In the genomic region with DNA sequence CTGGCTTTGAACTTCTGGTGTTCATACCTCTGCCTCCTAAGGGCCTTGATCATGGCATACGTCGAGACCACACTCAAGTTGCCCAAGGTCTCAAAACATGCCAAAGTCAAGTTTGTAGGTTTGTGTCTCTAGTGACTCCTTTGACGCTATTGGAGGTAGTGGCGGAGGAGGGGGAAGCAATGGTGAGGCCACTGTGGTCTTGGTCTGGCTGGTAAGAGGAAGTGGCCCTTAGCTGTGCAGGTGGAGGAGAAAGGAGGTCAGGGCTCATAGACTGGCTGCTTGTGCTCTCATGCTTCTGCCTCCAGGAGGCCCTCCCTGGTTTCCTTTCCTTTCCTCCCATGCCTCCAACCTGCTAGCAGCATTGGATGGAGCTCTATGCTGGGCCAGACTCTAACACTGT, we compare ENCODE assay signal across 10 mouse cellular contexts. TPM values are rescaled to one million over a fixed set of nuclear protein-coding genes. Genes with fewer than 3 reads are reported as not detected.
DNase-seq lines count a peak whose midpoint lies in the region; ATAC-seq and TF ChIP-seq lines count a peak whose summit lies in the region.
"Had no signal": no experiment of that assay in that cellular context is flagged by ENCODE, and none has a peak within 500 bp of the region (broad histone marks: within the 10 kb centered on the region; RNA-seq: fewer than 3 reads in every experiment).

No protein-coding gene starts in this region.

- TF ChIP-seq RAD21 in CH12.LX (IDR thresholded peaks at IDR 0.05; ENCODE audit: low read depth, low read length) = no peak

- TF ChIP-seq EP300 in CH12.LX (IDR thresholded peaks at IDR 0.05; ENCODE audit: low read length) = peak; percentile 46
- no peak for TF ChIP-seq EP300 in liver, postnatal 0 days (IDR thresholded peaks at IDR 0.05; ENCODE audit: low read depth)

- H3K79me2 ChIP-seq in CH12.LX (replicated peaks; ENCODE audit: control insufficient read depth, extremely low read depth, insufficient read depth, poor library complexity, severe bottlenecking) = peaks cover 16% of the 10 kb centered on the region

- H3K4me3 ChIP-seq in kidney, embryonic 16.5 days (ENCODE audit: low read length) = no peak overlapping the region
- H3K4me3 ChIP-seq in kidney, embryonic 14.5 days (ENCODE audit: low read length) = no peak overlapping the region
- H3K4me3 ChIP-seq in CH12.LX (replicated peaks in 1 of 3; ENCODE audit: low read depth in 2 of 3, low read length in 2 of 3, poor library complexity in 1 of 3) = no peak overlapping the region
- no peak overlapping the region for H3K4me3 ChIP-seq in liver, postnatal 0 days (ENCODE audit: low read depth, low read length)
- H3K4me3 ChIP-seq: hindbrain, embryonic 13.5 days had no signal

- H3K4me2 ChIP-seq in kidney, embryonic 16.5 days (replicated peaks; ENCODE audit: low read depth, low read length) = no peak overlapping the region
- H3K4me2 ChIP-seq in kidney, embryonic 14.5 days (replicated peaks; ENCODE audit: low read depth, low read length) = no peak overlapping the region
- no peak overlapping the region for H3K4me2 ChIP-seq in CH12.LX (ENCODE audit: insufficient read depth, low read depth, poor library complexity, severe bottlenecking)
- H3K4me2 ChIP-seq in liver, postnatal 0 days (ENCODE audit: low read depth, low read length) = peak overlapping the region; percentile 58
- H3K4me2 ChIP-seq: hindbrain, embryonic 13.5 days had no signal

- TF ChIP-seq POLR2A in CH12.LX (IDR thresholded peaks at IDR 0.05; ENCODE audit: low read depth, low read length) = no peak; the same call in 1 of the 2 replicates

- TF ChIP-seq CTCF in CH12.LX (conservative IDR thresholded peaks at IDR 0.05 in 1 of 2, IDR thresholded peaks at IDR 0.05 in 1 of 2; ENCODE audit: low read depth in 2 of 2, low read length in 2 of 2) = no peak
- TF ChIP-seq CTCF in liver, postnatal 0 days (IDR thresholded peaks at IDR 0.05; ENCODE audit: low read depth) = no peak

- dilution Hi-C loops in CH12.LX (cut with MboI; ENCODE audit: extremely low pct_ligation_motif_present, extremely low pct_unique_long_range_greater_than_20kb, low sequenced_read_pairs) = no loop called here

- peak; percentile 50 for DNase-seq in CH12.LX (ENCODE audit: extremely low read depth)
- no peak for DNase-seq in liver, postnatal 0 days
- no peak for DNase-seq in adrenal gland, postnatal 10 days
- no peak for DNase-seq in frontal cortex, postnatal 36 days (ENCODE audit: low spot score in 2 of 2)
- DNase-seq: thymus, postnatal 25 days had no signal

- no peak overlapping the region for H3K9ac ChIP-seq in kidney, embryonic 16.5 days (replicated peaks; ENCODE audit: low read length)
- H3K9ac ChIP-seq in kidney, embryonic 14.5 days (ENCODE audit: low read depth, low read length) = no peak overlapping the region
- H3K9ac ChIP-seq in CH12.LX (ENCODE audit: insufficient read depth, low read depth) = no peak overlapping the region
- H3K9ac ChIP-seq in liver, postnatal 0 days (replicated peaks) = 0 out of 2 replicates have a peak overlapping the region, but pooled peaks have one; percentile 21
- H3K9ac ChIP-seq: hindbrain, embryonic 13.5 days; liver, embryonic 14.5 days had no signal

- 95% methylated on average over 4 of the region's 4 CpGs for WGBS in kidney, embryonic 16.5 days
- WGBS in kidney, embryonic 14.5 days = 94% methylated on average over 4 of the region's 4 CpGs
- 76% methylated on average over 4 of the region's 4 CpGs for WGBS in liver, postnatal 0 days (ENCODE audit: insufficient replicate concordance)

- no peaks in the 10 kb centered on the region; the same call in 1 of the 2 replicates for H3K27me3 ChIP-seq in kidney, embryonic 16.5 days (ENCODE audit: insufficient read depth, low read length)
- no peaks in the 10 kb centered on the region for H3K27me3 ChIP-seq in kidney, embryonic 14.5 days (ENCODE audit: control insufficient read depth, insufficient read depth, low read length)
- no peaks in the 10 kb centered on the region for H3K27me3 ChIP-seq in CH12.LX (replicated peaks)
- no peaks in the 10 kb centered on the region for H3K27me3 ChIP-seq in liver, postnatal 0 days (ENCODE audit: insufficient read depth, low read length)

- no peaks in the 10 kb centered on the region for H3K36me3 ChIP-seq in kidney, embryonic 16.5 days (ENCODE audit: insufficient read depth, low read length)
- H3K36me3 ChIP-seq in kidney, embryonic 14.5 days (ENCODE audit: control insufficient read depth, insufficient read depth, low read length) = no peaks in the 10 kb centered on the region
- H3K36me3 ChIP-seq in CH12.LX (replicated peaks in 1 of 2; ENCODE audit: control insufficient read depth in 1 of 2, insufficient read depth in 1 of 2, low read length in 1 of 2) = peaks cover 0 to 43% of the 10 kb centered on the region in 2 experiments
- H3K36me3 ChIP-seq in liver, postnatal 0 days (replicated peaks; ENCODE audit: insufficient read depth, low read length) = no peaks in the 10 kb centered on the region
- H3K36me3 ChIP-seq: hindbrain, embryonic 13.5 days had no signal

- peak overlapping the region; percentile 72; the same call in 1 of the 2 replicates for H3K27ac ChIP-seq in kidney, embryonic 16.5 days (ENCODE audit: low read length)
- H3K27ac ChIP-seq in kidney, embryonic 14.5 days (ENCODE audit: low read depth, low read length) = no peak overlapping the region; the same call in 1 of the 2 replicates
- no peak overlapping the region for H3K27ac ChIP-seq in CH12.LX (ENCODE audit: insufficient read depth, low read depth)
- peak overlapping the region; percentile 30; the same call in 1 of the 2 replicates for H3K27ac ChIP-seq in liver, postnatal 0 days (ENCODE audit: low read depth)
- H3K27ac ChIP-seq: hindbrain, embryonic 13.5 days; liver, embryonic 14.5 days had no signal

- in situ Hi-C loops in CH12.LX (cut with MboI; ENCODE audit: low pct_ligation_motif_present, low pct_unique_long_range_greater_than_20kb, low sequenced_read_pairs) = no loop called here

- H3K4me1 ChIP-seq in kidney, embryonic 16.5 days (ENCODE audit: insufficient read depth, low read length) = peaks cover 37% of the 10 kb centered on the region
- H3K4me1 ChIP-seq in kidney, embryonic 14.5 days (ENCODE audit: control insufficient read depth, insufficient read depth, low read length) = peaks cover 14% of the 10 kb centered on the region
- H3K4me1 ChIP-seq in CH12.LX (ENCODE audit: control insufficient read depth in 1 of 2, insufficient read depth in 2 of 2) = peaks cover 42 to 83% of the 10 kb centered on the region in 2 experiments
- peaks cover 61% of the 10 kb centered on the region for H3K4me1 ChIP-seq in liver, postnatal 0 days (ENCODE audit: insufficient read depth)

- no peaks in the 10 kb centered on the region for H3K9me3 ChIP-seq in kidney, embryonic 16.5 days (ENCODE audit: low read length)
- H3K9me3 ChIP-seq in kidney, embryonic 14.5 days (ENCODE audit: control insufficient read depth, low read length) = no peaks in the 10 kb centered on the region
- H3K9me3 ChIP-seq in CH12.LX (replicated peaks; ENCODE audit: low read length) = peaks cover 21% of the 10 kb centered on the region
- no peaks in the 10 kb centered on the region for H3K9me3 ChIP-seq in liver, postnatal 0 days (ENCODE audit: low read length)
- H3K9me3 ChIP-seq: hindbrain, embryonic 13.5 days had no signal

- no peak for ATAC-seq in kidney, embryonic 16.5 days (ENCODE audit: low FRiP score, low TSS enrichment)
- ATAC-seq in kidney, embryonic 14.5 days (ENCODE audit: low FRiP score, low TSS enrichment) = no peak
- peak; percentile 27 for ATAC-seq in granulocyte monocyte progenitor cell, adult 5-6 weeks (replicated peaks; ENCODE audit: poor library complexity, severe bottlenecking)
- no peak for ATAC-seq in liver, postnatal 0 days

TF ChIP-seq in CH12.LX, 34 proteins besides CTCF, POLR2A, EP300 and RAD21 (continues in another document):
- TF ChIP-seq IRF4 (IDR thresholded peaks at IDR 0.05; ENCODE audit: low read depth, low read length) = peak; percentile 44; the same call in 1 of the 2 replicates
- no peak for TF ChIP-seq NRF1 (IDR thresholded peaks at IDR 0.05; ENCODE audit: low read depth, low read length)
- no peak for TF ChIP-seq USF2 (conservative IDR thresholded peaks at IDR 0.05; ENCODE audit: low read depth, low read length)
- peak; percentile 43; the same call in 1 of the 2 replicates for TF ChIP-seq TCF12 (IDR thresholded peaks at IDR 0.05; ENCODE audit: low read depth, low read length)

RNA-seq across cellular contexts. Expression of gene Maff, which starts 4.4 kb away (rescaled TPM):
- polyA plus RNA-seq in kidney, embryonic 16.5 days (2015; fragmentation: Nextera tagmentation; extraction: Ambion mirVana) = 3.7 and 4.0 TPM in 2 replicates
- polyA plus RNA-seq in kidney, embryonic 14.5 days (2014; fragmentation: Nextera tagmentation; extraction: Ambion mirVana) = 3.4 and 3.6 TPM in 2 replicates
- total RNA-seq in CH12.LX (2012; rRNA removed) (9.3 and 15.4 TPM in 2 replicates), CH12.LX (2014; rRNA removed) (7.6 and 9.2 TPM in 2 replicates)
- polyA plus RNA-seq in CH12.LX (2012; ENCODE audit: insufficient read length, low read depth) = 9.7 and 10.5 TPM in 2 replicates
- 0.41 TPM in 1 of 2 replicates, not detected in the other for total RNA-seq in granulocyte monocyte progenitor cell, adult 5-6 weeks (2014; fragmentation: Nextera tagmentation)
- 2.8 TPM in 2 replicates for total RNA-seq in granulocyte monocyte progenitor cell, adult 5-6 weeks (2017)
- 0.94 and 1.1 TPM in 2 replicates for polyA plus RNA-seq in liver, postnatal 0 days (2015; fragmentation: Nextera tagmentation; extraction: Ambion mirVana)
- 10 to 100 TPM in 1 of 2 experiments, 1 to 10 TPM in 1; 3.6 to 10.8 TPM for total RNA-seq in adrenal gland, postnatal 10 days (2021)

RNA-seq across cellular contexts. Expression of gene Pla2g6, which starts 22.7 kb away (rescaled TPM):
- 18.3 and 21.1 TPM in 2 replicates for polyA plus RNA-seq in kidney, embryonic 16.5 days (2015; fragmentation: Nextera tagmentation; extraction: Ambion mirVana)
- 10.9 and 17.0 TPM in 2 replicates for polyA plus RNA-seq in kidney, embryonic 14.5 days (2014; fragmentation: Nextera tagmentation; extraction: Ambion mirVana)
- 18.7 and 20.9 TPM in 2 replicates for total RNA-seq in CH12.LX (2012; rRNA removed)
- total RNA-seq in CH12.LX (2014; rRNA removed) = 9.1 and 9.3 TPM in 2 replicates
- polyA plus RNA-seq in CH12.LX (2012; ENCODE audit: insufficient read length, low read depth) = 12.7 and 14.8 TPM in 2 replicates
- total RNA-seq in granulocyte monocyte progenitor cell, adult 5-6 weeks (2014; fragmentation: Nextera tagmentation) = 15.3 and 20.4 TPM in 2 replicates
- 9.2 and 13.0 TPM in 2 replicates for total RNA-seq in granulocyte monocyte progenitor cell, adult 5-6 weeks (2017)
- 18.5 and 18.8 TPM in 2 replicates for polyA plus RNA-seq in liver, postnatal 0 days (2015; fragmentation: Nextera tagmentation; extraction: Ambion mirVana)
- total RNA-seq in adrenal gland, postnatal 10 days (2021) = 10 to 100 TPM; 27.0 to 27.5 TPM

RNA-seq across cellular contexts. Expression of gene Tmem184b, which starts 52.5 kb away (rescaled TPM):
- polyA plus RNA-seq in kidney, embryonic 16.5 days (2015; fragmentation: Nextera tagmentation; extraction: Ambion mirVana) = 75.0 and 80.5 TPM in 2 replicates
- polyA plus RNA-seq in kidney, embryonic 14.5 days (2014; fragmentation: Nextera tagmentation; extraction: Ambion mirVana) = 45.8 and 63.1 TPM in 2 replicates
- 18.9 and 21.1 TPM in 2 replicates for total RNA-seq in CH12.LX (2012; rRNA removed)
- total RNA-seq in CH12.LX (2014; rRNA removed) = 7.1 and 7.2 TPM in 2 replicates
- polyA plus RNA-seq in CH12.LX (2012; ENCODE audit: insufficient read length, low read depth) = 38.0 and 42.7 TPM in 2 replicates
- 19.7 and 30.2 TPM in 2 replicates for total RNA-seq in granulocyte monocyte progenitor cell, adult 5-6 weeks (2014; fragmentation: Nextera tagmentation)
- total RNA-seq in granulocyte monocyte progenitor cell, adult 5-6 weeks (2017) = 2.6 and 6.4 TPM in 2 replicates
- 6.6 and 8.4 TPM in 2 replicates for polyA plus RNA-seq in liver, postnatal 0 days (2015; fragmentation: Nextera tagmentation; extraction: Ambion mirVana)
- 10 to 100 TPM; 51.4 to 56.6 TPM for total RNA-seq in adrenal gland, postnatal 10 days (2021)

Comparison
In these comparisons a context has a peak if more than half of its experiments do, and no peak if none do; other contexts are left out.
1. H3K27ac ChIP-seq: peak in kidney, embryonic 16.5 days (single experiment) and liver, postnatal 0 days (single experiment); none in kidney, embryonic 14.5 days (single experiment) and CH12.LX (single experiment).